Mouse (Mus musculus) frontal cortex, adult (tissue): Measurements from ENCODE around the gene Prr12.
"Not testable (repeated sequence)": the region's sequence is repeated elsewhere in the genome, so short reads cannot be mapped to it uniquely, and the experiment has no call there.

Source experiments
- ATAC-seq: cut with Nextera tagmentation; 2 replicates; pipeline ENCODE4 v1.9.2; 2017; ENCODE audit warnings: mild to moderate bottlenecking, moderate library complexity, mixed read lengths; ENCODE audit not compliant: low TSS enrichment

Gene Prr12

GRCm38 (mm10) chr7:45023711-45024110, 29.0 kb downstream of the Prr12 start:
- ATAC-seq = not testable (repeated sequence)

- ATAC-seq = no peak
Measured at GRCm38 (mm10) chr7:45020225-45020624, 32.5 kb downstream of the Prr12 start.

DNA sequence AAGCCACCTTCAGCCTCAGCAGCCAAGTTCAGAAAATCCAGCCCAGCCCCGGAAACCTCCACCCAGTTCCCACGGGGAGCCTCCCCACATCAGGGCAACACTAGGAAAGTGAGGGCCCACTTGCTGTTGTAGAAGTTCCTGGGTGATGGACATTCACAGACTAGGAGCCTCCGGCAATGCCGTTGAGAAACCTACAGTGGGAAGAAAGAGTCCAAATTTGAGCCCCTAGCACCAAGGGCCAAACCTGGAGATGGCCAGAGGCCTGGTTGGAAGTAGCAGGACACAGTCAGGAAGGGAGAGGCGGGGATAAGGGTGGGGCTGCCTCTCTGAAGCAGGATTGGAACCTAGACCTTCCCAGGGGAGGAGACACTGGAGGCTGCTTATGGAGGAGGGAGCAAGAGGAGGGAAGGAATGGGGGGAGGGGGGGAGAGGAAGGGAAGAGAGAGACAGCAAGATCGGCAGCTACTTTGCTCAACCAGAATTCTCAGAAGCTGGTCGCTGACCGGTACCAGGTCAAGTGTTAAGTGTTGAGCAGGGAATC, 33.6 kb downstream of the Prr12 start:
- no peak for ATAC-seq

DNA sequence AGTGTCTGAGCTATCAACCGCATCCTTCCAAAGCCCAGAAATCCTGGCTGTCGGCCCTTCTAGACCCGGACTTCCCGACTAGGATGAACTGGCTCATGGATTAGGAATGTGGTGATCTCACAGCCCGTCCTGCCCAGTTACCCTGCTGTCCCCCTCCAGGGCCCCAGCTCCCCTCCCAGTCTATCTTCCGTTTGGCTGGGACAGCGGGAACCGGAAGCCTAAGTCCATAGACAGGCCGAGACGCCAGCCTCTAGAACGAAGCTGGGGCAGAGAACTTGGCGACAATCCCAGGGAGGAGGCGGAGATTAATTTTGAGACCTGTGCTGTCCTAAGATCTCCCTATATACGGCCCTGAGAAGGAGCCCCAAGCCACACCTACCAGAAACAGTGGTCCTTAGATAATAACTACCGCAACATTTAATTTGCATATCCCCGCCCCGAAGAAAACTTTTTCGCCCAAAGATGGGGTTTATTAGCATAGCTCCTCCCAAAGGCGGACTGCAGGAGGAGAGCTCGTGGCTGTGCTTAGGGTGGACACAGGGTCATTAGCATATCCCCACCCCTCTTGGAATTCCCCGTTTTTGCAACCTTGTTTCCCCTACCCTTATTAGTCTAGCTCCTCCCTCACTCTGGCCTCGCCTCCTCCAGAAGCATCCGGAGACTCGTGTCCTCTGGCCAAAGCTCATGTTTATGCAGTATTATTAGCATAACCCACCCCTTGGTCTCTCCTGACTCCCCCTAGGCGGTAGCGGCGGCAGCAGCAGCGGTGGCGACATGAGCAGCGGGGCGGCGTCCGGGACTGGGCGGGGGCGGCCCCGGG, 35.2 kb downstream of the Prr12 start, which contains the start of gene Rras:
Gene Rras, plus strand, starts transcription at position 720 of the 820 bp plus-strand sequence.
- ATAC-seq = peak; percentile 76

DNA sequence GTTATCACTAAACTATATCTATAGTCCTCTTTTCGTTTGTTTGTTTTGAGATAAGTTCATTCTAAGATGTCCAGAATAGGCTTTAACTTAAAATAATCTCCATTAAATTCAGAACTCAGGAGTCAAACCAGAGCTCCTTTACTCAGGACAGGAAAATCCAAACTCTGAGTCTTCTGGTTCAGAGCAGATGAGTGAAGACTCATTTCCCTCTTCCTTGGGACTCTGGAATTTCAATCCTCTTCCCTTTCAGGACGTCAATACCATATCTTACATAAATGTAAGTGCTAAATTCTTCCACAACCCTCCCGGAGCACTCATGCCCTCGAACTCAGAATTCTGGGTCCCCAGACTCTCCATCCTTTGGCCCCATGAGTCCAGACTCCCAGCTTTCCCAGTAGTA, 35.9 kb downstream of the Prr12 start:
- ATAC-seq = no peak

GRCm38 (mm10) chr7:45015957-45016612, 36.6 kb downstream of the Prr12 start, which contains the start of gene Scaf1:
TSS of gene Scaf1 (minus strand) at chr7:45016363.
- peak; percentile 64 for ATAC-seq

DNA sequence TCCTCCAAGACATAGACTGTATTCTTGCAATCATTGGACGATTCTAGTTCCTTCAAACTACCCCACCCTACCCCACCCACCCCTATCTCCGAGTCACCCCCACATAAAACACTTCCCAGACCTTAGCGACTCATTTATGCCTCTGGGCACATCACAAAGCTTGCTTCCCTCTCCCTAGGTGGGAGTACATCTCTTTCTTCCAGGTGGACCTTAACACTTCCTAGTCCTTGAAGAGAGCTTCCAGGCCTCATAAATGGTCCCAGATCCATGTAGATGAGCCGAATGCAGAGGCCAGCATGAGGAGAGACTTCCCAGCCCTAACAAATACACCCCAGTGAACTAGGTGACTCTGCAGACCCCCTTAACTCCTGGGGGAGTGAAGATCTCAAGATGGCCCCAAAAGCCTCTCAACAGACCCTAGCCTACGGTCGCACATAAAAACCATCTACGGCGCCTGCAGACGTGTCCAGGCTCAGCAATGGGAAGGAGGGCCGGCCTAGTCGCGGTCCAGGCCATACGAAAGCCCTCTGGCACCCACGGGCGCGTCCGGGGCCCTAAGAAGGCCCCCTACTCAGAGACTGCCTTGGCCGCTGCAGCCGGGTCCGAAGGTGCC, 37.2 kb downstream of the Prr12 start:
- ATAC-seq = no peak

- no peak for ATAC-seq
Measured at GRCm38 (mm10) chr7:45014096-45014451, 38.6 kb downstream of the Prr12 start.

DNA sequence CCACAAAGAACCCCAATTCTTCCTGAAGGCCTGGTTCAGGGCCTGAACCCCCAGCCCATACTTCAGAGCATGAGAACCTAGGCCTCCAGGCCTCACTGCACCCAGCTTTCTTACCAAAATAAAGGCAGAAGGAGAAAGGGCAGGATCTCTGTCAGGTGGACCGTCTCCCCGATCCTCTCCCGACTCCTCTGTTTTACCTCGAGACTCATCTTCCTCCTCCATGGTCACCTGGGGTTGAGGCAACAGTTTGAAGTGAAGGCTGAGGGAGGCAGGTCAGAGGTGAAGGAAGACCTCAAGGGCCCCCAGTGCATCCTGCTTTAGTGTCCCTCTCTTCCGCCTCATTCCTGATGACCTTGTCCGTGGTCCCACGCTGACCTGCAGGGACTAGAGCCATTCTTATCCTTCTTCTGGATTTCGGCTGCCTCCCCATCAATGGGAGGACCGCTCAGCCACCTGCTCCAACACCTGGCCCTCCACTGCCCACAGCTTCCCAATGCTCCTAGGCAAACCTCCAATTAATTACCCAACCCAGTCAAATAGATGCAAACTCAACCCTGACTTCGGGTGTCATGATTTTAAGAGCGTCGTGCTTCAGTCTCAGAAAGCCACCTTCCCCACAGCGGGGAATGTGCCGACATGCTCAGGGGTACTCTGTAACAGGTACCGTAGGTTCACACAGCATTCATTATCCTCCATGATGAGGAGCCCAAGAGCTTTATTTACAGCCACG, 39.1 kb downstream of the Prr12 start:
- ATAC-seq = no peak

- ATAC-seq = no peak
Measured at GRCm38 (mm10) chr7:45012824-45013223, 39.9 kb downstream of the Prr12 start.

- ATAC-seq = no peak
Measured at GRCm38 (mm10) chr7:45012011-45012410, 40.7 kb downstream of the Prr12 start.

DNA sequence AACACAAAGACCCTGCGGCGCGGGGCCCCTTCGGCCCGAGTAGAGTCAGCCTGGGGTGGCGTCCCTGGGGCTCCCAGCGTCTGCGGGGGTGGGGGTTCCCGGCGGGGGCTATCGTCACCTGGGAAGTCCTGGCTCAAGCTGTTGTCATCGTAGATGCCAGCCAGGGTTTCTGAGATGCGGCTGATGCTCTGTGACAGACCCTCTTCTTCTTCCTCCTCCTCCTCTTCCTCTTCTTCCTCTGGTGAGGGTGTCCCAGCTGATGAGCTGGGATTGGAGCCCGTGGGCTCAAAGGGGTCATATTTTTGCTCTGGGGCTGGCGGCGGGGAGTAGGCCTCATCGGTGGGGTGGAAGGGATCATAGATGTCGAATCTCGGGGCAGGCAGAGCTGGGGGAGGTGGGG, 44.3 kb downstream of the Prr12 start:
- ATAC-seq = no peak

DNA sequence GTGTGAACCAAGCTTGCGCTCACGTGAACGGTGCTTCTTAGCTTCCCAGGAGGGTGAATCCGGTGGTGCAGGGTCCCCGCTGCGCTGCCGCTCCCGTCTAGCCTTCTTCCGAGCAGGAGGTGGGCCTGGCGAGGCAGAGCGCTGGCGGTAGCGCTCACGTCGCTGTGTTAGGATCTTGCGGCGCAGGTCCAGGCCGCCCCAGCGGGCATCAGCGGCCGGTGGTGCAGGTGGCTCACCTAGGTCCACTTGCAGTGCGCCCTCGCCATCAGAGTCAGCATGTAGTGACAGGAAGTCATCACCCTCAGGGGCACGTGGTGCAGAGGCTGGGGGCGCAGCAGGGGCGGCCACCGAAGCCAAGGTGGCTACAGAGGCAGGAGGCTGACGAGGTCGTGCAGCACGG, 44.8 kb downstream of the Prr12 start:
- no peak for ATAC-seq

DNA sequence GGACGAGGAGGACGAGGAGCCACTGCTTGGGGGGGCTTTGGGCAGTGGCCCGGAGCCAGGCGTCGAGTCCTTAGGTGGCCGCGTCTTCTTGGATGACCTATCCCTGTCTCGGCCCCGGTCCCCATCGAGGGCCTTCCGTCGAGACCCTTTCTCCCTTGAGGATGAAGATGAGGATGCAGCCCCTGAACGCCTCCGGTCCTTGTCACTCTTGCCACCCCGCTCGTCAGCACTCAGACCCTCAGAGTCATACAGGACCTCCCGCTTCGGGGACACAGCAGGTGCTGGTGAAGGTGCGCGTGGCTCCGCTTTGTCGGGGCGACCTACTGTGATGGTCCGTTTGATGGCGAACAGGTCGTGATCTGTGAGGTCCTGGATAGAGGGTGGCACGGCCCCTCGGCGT, 45.5 kb downstream of the Prr12 start:
- ATAC-seq = no peak

GRCm38 (mm10) chr7:45006503-45006902, 46.2 kb downstream of the Prr12 start:
- ATAC-seq = no peak

- ATAC-seq = no peak
Measured at GRCm38 (mm10) chr7:45005321-45005992, 47.2 kb downstream of the Prr12 start.

- no peak for ATAC-seq
Measured at GRCm38 (mm10) chr7:45004546-45004945, 48.1 kb downstream of the Prr12 start.

DNA sequence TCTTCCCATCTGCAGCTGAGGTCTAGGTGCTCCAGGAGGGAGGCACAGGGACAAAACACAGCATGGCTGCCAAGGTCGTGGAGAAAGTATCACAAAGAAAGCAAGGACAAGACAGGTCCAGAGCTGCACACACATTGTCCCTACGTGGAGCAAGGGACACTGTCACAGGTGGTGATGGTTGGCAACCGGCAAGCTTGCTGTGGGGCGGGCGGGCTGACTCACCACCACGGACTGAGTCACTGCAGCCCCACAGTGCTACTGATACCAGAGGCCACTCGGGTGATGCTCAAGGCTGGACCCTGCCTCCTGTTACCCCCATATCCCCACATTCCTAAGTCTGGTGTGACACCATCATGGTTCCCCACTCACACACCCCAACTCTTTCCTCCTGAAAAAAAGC, 50.2 kb downstream of the Prr12 start:
- ATAC-seq = no peak

- no peak for ATAC-seq
Measured at GRCm38 (mm10) chr7:45000539-45001114, 52.1 kb downstream of the Prr12 start.

- no peak for ATAC-seq
Measured at GRCm38 (mm10) chr7:44999753-45000152, 52.9 kb downstream of the Prr12 start.

DNA sequence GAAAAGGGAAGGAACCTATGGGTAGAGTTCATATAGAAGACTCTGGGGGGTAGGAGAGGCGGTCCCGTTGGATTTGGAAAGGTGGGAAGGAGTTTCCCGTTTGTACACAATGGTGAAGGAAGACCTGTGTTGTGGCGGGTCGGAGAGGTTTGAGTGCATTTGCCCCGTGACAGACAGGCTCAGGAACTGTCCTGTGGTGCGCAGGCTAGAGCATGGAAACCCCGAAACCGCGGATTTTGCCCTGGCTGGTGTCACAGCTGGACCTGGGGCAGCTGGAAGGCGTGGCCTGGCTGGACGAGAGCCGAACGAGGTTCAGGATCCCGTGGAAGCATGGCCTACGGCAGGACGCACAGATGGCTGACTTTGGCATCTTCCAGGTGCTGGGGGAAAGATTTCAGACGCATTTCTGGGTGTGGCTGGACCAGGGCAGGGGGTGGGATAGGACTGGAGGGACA, 54.2 kb downstream of the Prr12 start, which contains the start of gene Bcl2l12:
Gene Bcl2l12, minus strand, starts transcription at position 212 of the 455 bp plus-strand sequence.
- ATAC-seq = no peak
